Mouse (Mus musculus) lung, postnatal 0 days (tissue): ENCODE data around the gene Tmprss9. TPM values are rescaled to one million over a fixed set of nuclear protein-coding genes. Genes with fewer than 3 reads are reported as not detected.

ENCODE experiments used
- ATAC-seq: fragments of 200-750 bp; cut with Nextera tagmentation; 2 replicates; pipeline ENCODE4 v1.8.0; 2017; ENCODE audit warnings: moderate library complexity
- DNase-seq: peaks from one replicate; pipeline ENCODE4 v3.0.0-alpha.2; 2016; ENCODE audit warnings: low spot score
- H3K27ac ChIP-seq: fragments of 300-500 bp; sonication (generic); 2 replicates; pipeline ENCODE4 v1.5.1; 2014; ENCODE audit warnings: antibody characterized with exemption, mild to moderate bottlenecking, low read length, mixed read lengths
- H3K27me3 ChIP-seq: fragments of 300-500 bp; sonication (generic); replicated peaks from 2 replicates; pipeline ENCODE4 v1.6.1; 2014; ENCODE audit warnings: low read length, mixed read lengths; ENCODE audit not compliant: insufficient read depth
- H3K36me3 ChIP-seq: fragments of 300-500 bp; sonication (generic); 2 replicates; pipeline ENCODE4 v1.6.1; 2014; ENCODE audit warnings: low read length, mixed read lengths; ENCODE audit not compliant: insufficient read depth
- H3K4me1 ChIP-seq: fragments of 300-500 bp; sonication (generic); 2 replicates; pipeline ENCODE4 v1.6.1; 2014; ENCODE audit warnings: antibody characterized with exemption, low read depth, low read length, mixed read lengths; ENCODE audit not compliant: insufficient read depth
- H3K4me2 ChIP-seq: fragments of 300-500 bp; sonication (generic); replicated peaks from 2 replicates; pipeline ENCODE4 v1.6.1; 2014; ENCODE audit warnings: low read depth, mild to moderate bottlenecking, low read length, moderate library complexity, mixed read lengths
- H3K4me3 ChIP-seq: fragments of 300-500 bp; sonication (generic); 2 replicates; pipeline ENCODE4 v1.5.1; 2014; ENCODE audit warnings: low read depth, low read length
- H3K9ac ChIP-seq: fragments of 300-500 bp; sonication (generic); replicated peaks from 2 replicates; pipeline ENCODE4 v1.6.1; 2014; ENCODE audit warnings: low read depth, mild to moderate bottlenecking
- H3K9me3 ChIP-seq: fragments of 300-500 bp; sonication (generic); 2 replicates; pipeline ENCODE4 v1.6.1; 2016; ENCODE audit warnings: low read length, mixed read lengths
- CTCF ChIP-seq: IDR thresholded peaks from 2 replicates; pipeline ENCODE4 v1.5.1; 2016; ENCODE audit warnings: antibody characterized with exemption, mild to moderate bottlenecking
- EP300 ChIP-seq: IDR thresholded peaks from 2 replicates; pipeline ENCODE4 v1.6.1; 2016; ENCODE audit warnings: antibody characterized with exemption, mild to moderate bottlenecking, control low read depth
- WGBS: fragments of 180-500 bp; shearing (Covaris S2); extraction: QIAGEN DNeasy Blood & Tissue Kit; methylation state at CpG from one replicate; pipeline ENCODE4 v1.1.7; 2014; 5-methylcytosine and 5-hydroxymethylcytosine counted together
- polyA plus RNA-seq: library from polyadenylated mRNA; unstranded; fragments of >200 nt; fragmentation: Nextera tagmentation; extraction: Ambion mirVana; gene quantifications from 2 replicates; pipeline ENCODE4 v1.2.1, GENCODE M21; 2015

The Tmprss9 gene
- polyA plus RNA-seq, 1 experiment from 2014 or later, result not detected

GRCm38 (mm10) chr10:80831136-80831535 lies 40.5 kb upstream of the Tmprss9 start:
- Histone ChIP-seq H3K9me3 (no peaks in the 10 kb centered on the region), H3K4me2 (no peak overlapping the region), H3K4me3 (no peak overlapping the region), H3K27me3 (peaks cover 19% of the 10 kb centered on the region; the same call in 1 of the 2 replicates), H3K4me1 (no peaks in the 10 kb centered on the region), H3K27ac (no peak overlapping the region), H3K9ac (no peak overlapping the region), H3K36me3 (0 out of 2 replicates have a peak, but pooled peaks cover 4% of the 10 kb centered on the region)
- WGBS, result 6% methylated on average over 9 of the region's 9 CpGs
- ATAC-seq (no peak; the same call in 1 of the 2 replicates), DNase-seq (peak; percentile 72)
- TF ChIP-seq CTCF, result no peak
- TF ChIP-seq EP300, result no peak

DNA sequence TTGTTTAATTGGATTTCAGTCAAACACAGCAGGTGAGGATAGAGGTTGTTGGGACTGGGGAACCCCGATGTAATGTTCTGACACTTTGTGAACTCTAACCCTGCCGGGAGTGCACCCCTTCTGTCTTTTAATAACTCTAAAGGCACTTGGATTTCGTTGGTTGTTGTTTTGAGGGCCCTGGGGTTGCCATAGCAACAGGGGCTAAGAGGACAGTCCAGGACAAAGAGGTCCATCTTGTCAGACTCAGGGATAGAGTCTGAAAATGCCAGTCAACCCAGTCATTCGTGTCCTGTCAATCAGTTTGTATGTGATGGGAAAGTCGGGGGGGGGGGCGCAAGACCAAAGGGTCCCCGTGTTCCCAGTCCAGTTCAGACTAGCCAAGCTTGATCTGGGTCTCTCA lies 38.8 kb upstream of the Tmprss9 start:
- ATAC-seq (no peak), DNase-seq (no peak)
- Histone ChIP-seq H3K9ac (no peak overlapping the region), H3K27ac (no peak overlapping the region), H3K36me3 (0 out of 2 replicates have a peak, but pooled peaks cover 4% of the 10 kb centered on the region), H3K4me2 (no peak overlapping the region), H3K4me3 (no peak overlapping the region), H3K4me1 (no peaks in the 10 kb centered on the region), H3K9me3 (no peaks in the 10 kb centered on the region), H3K27me3 (peaks cover 19% of the 10 kb centered on the region; the same call in 1 of the 2 replicates)
- TF ChIP-seq CTCF, result no peak
- TF ChIP-seq EP300, result no peak
- WGBS, result 56% methylated on average over 6 of the region's 7 CpGs

DNA sequence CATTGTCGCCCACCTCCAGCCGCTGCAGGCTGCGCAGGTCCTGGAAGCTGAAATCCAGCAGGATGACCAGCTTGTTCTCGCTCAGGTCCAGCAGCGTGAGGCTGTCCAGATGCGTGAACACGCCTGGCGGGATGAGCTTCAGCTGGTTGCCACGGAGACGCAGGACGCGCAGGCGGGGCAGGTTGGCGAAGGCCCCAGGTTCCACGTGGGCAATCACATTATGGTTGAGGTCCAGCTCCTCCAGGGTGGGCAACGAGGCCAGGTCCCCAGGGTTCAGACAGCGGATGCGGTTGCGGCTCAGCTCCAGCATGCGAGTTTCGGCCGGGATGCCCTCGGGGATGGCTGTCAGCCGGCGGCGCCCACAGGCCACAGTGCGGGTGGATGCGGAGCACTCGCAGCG lies 36.0 kb upstream of the Tmprss9 start:
- Histone ChIP-seq H3K4me2 (no peak overlapping the region), H3K9ac (no peak overlapping the region), H3K4me3 (no peak overlapping the region), H3K9me3 (no peaks in the 10 kb centered on the region), H3K27me3 (peaks cover 19% of the 10 kb centered on the region; the same call in 1 of the 2 replicates), H3K4me1 (no peaks in the 10 kb centered on the region), H3K36me3 (no peaks in the 10 kb centered on the region), H3K27ac (no peak overlapping the region)
- ATAC-seq (no peak), DNase-seq (no peak)
- 64% methylated on average over 29 of the region's 30 CpGs for WGBS
- TF ChIP-seq CTCF (no peak), EP300 (no peak)

- Histone ChIP-seq H3K4me1 (no peaks in the 10 kb centered on the region), H3K9me3 (no peaks in the 10 kb centered on the region), H3K9ac (no peak overlapping the region), H3K27ac (no peak overlapping the region), H3K27me3 (peaks cover 19% of the 10 kb centered on the region; the same call in 1 of the 2 replicates), H3K36me3 (no peaks in the 10 kb centered on the region), H3K4me3 (no peak overlapping the region), H3K4me2 (no peak overlapping the region)
- 36% methylated on average over 7 of the region's 7 CpGs for WGBS
- TF ChIP-seq EP300 (no peak), CTCF (no peak)
- DNase-seq (no peak), ATAC-seq (no peak)
Measured at GRCm38 (mm10) chr10:80836949-80837379, 34.7 kb upstream of the Tmprss9 start.

- no peaks in the 10 kb centered on the region for H3K9me3 ChIP-seq
- H3K9ac ChIP-seq, result no peak overlapping the region
- H3K27me3 ChIP-seq, result peaks cover 20% of the 10 kb centered on the region
- ATAC-seq (no peak), DNase-seq (no peak)
- H3K4me2 ChIP-seq, result no peak overlapping the region
- H3K4me3 ChIP-seq, result no peak overlapping the region
- TF ChIP-seq CTCF (no peak), EP300 (no peak)
- whole genome bisulfite sequencing, result 9% methylated on average over 2 of the region's 2 CpGs
- no peak overlapping the region for H3K27ac ChIP-seq
- H3K4me1 ChIP-seq, result no peaks in the 10 kb centered on the region
- no peaks in the 10 kb centered on the region for H3K36me3 ChIP-seq
Measured at GRCm38 (mm10) chr10:80837827-80838226, 33.8 kb upstream of the Tmprss9 start.

DNA sequence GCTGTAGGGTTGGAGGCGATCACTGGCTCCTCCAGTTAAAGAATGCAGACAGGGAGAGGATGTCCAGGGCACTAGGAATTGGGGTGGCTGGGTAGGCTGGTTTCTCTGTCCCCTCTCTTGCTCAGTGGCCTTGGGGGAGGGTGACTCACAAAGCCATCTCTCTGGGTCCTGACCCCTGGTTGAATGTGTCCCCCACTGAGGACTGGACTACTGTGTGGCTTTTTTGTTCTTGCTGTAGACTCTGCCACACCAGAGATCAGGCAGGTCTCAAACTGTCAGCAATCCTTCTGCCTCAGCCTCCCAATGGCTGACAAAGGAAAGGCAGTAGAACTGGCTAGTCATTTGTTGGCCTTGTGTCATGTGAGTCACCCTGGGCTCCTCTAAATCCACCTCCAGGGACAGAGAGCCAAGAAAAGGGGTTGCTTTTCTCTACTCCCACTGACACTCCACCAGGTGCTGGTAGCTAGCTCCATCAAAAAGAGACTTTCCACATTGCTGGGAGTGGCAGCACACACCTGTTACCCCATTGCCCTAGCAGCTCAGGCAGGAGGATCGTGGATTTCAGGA lies 33.2 kb upstream of the Tmprss9 start:
- ATAC-seq, result no peak

More for the DNA sequence above, 33.2 kb upstream of the Tmprss9 start:
- no peaks in the 10 kb centered on the region for H3K9me3 ChIP-seq
- no peak for TF ChIP-seq CTCF
- no peak for TF ChIP-seq EP300
- H3K36me3 ChIP-seq, result no peaks in the 10 kb centered on the region
- H3K4me1 ChIP-seq, result no peaks in the 10 kb centered on the region
- WGBS, result 55% methylated on average over 2 of the region's 2 CpGs
- H3K27me3 ChIP-seq, result peaks cover 26% of the 10 kb centered on the region
- H3K9ac ChIP-seq, result no peak overlapping the region
- H3K4me2 ChIP-seq, result no peak overlapping the region
- DNase-seq, result no peak
- H3K27ac ChIP-seq, result no peak overlapping the region
- no peak overlapping the region for H3K4me3 ChIP-seq
